Mouse (Mus musculus): Measurements from ENCODE around the gene Olfr1186.
"Not testable (repeated sequence)": the region's sequence is repeated elsewhere in the genome, so short reads cannot be mapped to it uniquely, and the experiment has no call there.

Gene Olfr1186

DNA sequence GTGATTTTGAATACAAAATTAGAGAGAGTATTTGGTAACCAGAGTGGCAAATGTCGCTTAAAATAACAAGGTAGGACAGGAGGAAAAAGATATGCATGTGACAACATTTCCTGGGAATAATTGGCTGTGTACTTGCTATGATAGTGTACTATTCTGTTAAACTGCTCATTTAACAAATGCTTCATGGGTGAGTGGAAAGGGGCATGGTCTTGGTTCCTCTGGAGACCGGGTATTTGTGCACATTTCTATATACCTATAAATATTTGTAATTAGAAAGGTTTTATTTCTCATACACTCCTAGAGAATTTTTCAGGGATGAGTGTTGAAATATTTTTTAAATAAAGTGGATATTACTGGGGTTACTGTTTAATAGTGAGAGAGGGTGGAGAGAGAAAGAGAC, at the start of gene Olfr1186:
Olfr1186 (plus strand) TSS at position 301 of the 400 bp plus-strand sequence.
- no peak for DNase-seq (ENCODE audit: low read depth, low spot score)

DNA sequence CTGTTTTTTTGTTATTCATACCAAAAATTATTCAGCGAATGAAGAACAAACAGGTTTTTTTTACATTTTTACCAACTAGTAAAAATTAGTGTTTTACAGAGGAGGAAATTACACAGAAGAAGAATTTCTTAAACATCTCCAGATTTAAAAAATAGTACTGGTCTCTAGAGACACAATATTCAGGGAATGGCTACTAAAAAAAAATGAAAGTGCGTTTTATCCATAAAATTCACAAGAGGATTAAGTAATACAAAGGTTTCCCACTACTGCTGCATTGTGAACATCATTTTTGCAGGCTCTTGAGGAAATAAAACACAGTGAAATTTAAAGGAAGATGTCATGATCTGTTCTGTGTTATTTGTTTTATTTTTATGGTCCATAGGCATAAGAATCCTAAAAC, 35.1 kb upstream of the Olfr1186 start, which contains the start of gene Olfr1184:
Olfr1184 (plus strand) TSS at position 301 of the 400 bp plus-strand sequence.
- no peak for DNase-seq (ENCODE audit: low read depth, low spot score)

- DNase-seq (ENCODE audit: low read depth, low spot score), result no peak
Measured at GRCm38 (mm10) chr2:88493020-88493419, 25.3 kb upstream of the Olfr1186 start, which contains the start of gene Olfr1185-ps1. Gene Olfr1185-ps1, plus strand, starts transcription at chr2:88493320.

GRCm38 (mm10) chr2:88525720-88526119, 7.4 kb downstream of the Olfr1186 start:
- DNase-seq (ENCODE audit: low read depth, low spot score), result no peak

DNA sequence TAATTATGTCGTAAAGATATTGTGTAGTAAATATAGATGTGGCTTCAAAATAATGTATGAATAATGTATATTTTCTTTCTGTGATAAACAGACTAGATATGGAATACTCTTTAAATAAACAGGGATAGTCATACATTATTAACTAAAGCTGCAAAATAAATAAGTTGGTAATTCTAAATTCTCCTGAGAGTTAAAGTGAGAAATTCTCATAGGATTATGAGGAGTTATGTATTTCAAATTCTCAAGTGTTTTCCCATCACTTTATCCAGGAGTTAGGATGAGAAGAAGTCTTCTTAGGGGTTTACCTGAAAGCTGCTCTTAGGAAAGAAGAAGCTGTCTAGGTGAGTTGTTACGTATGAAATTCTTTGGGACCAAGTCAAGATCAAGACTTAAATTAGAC, 38.3 kb downstream of the Olfr1186 start, which contains the start of gene Olfr1188:
Olfr1188 (plus strand) TSS at position 301 of the 400 bp plus-strand sequence.
- DNase-seq (ENCODE audit: low read depth, low spot score), result no peak

DNA sequence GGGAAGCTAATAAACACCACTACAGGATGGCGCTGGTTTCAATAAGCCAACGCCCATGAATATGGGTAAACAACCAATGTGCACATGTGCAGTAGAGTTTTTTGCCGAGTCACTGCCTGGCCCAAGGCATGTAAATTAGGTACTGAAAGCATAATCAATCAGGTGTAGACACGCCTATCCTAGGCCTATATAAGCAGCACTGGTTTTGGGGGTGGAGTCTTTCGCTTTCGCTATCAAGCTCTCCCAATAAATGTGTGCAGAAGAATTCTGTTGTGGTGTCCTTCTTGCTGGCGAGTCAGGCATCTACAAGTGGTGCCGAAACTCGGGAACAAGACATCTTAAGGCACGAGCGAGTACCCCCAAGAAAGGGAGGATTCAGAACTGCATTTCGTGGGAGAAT, 54.3 kb downstream of the Olfr1186 start:
- not testable (repeated sequence) for DNase-seq (ENCODE audit: low read depth, low spot score)
